Mouse (Mus musculus): Measurements from ENCODE around the gene Gm5286. TPM values are rescaled to one million over a fixed set of nuclear protein-coding genes. Genes with fewer than 3 reads are reported as not detected.

Gm5286 gene
- polyA plus RNA-seq (2015; fragmentation: Nextera tagmentation; extraction: Ambion mirVana) = not detected in 2 replicates

GRCm38 (mm10) chr3:94196414-94196813 lies at the start of gene Gm5286:
TSS of gene Gm5286 (plus strand) at chr3:94196714.

DNA sequence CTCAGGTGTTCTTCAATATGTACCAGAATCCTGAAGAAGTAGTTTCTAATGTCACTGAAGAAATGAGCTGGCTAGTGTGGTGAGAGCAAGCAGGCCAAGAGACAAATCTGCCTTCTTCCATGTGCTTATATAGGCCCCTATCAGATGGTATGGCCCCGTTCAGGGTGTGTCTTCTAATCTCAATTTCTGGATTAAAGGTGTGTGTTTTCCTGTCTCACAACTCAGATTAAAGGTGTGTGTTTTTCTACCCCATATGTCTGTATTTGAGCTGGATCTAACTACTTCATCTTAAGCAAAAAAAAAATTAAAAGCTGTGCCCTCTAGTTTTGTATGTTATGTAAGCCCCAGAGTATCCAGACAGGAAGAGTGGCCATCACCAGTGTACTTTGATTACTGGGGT lies 18.4 kb upstream of the Gm5286 start, which contains the start of gene Gm10696:
Gene Gm10696 (minus strand): TSS at position 101 of the 400 bp plus-strand sequence.

Other genes with a start within 250 kb of the Gm5286 start
- not detected in 2 replicates for gene Tdpoz5, start 235.4 kb upstream of the Gm5286 start, polyA plus RNA-seq (2015; fragmentation: Nextera tagmentation; extraction: Ambion mirVana)
- gene Gm9125, start 141.8 kb upstream of the Gm5286 start, polyA plus RNA-seq (2015; fragmentation: Nextera tagmentation; extraction: Ambion mirVana) = not detected in 2 replicates
- gene Gm10697, start 124.1 kb upstream of the Gm5286 start, polyA plus RNA-seq (2015; fragmentation: Nextera tagmentation; extraction: Ambion mirVana) = not detected in 2 replicates
- gene Gm10696, start 18.5 kb upstream of the Gm5286 start, polyA plus RNA-seq (2015; fragmentation: Nextera tagmentation; extraction: Ambion mirVana) = not detected in 2 replicates
- not detected in 2 replicates for gene Gm4778, start 67.3 kb downstream of the Gm5286 start, polyA plus RNA-seq (2015; fragmentation: Nextera tagmentation; extraction: Ambion mirVana)
- gene Them4, start 113.4 kb downstream of the Gm5286 start, polyA plus RNA-seq (2015; fragmentation: Nextera tagmentation; extraction: Ambion mirVana) = 15.5 and 24.3 TPM in 2 replicates
- gene Them5, start 145.4 kb downstream of the Gm5286 start, polyA plus RNA-seq (2015; fragmentation: Nextera tagmentation; extraction: Ambion mirVana) = not detected in 2 replicates
- 1.7 and 2.2 TPM in 2 replicates for gene C2cd4d, start 165.7 kb downstream of the Gm5286 start, polyA plus RNA-seq (2015; fragmentation: Nextera tagmentation; extraction: Ambion mirVana)
- 4.4 and 5.9 TPM in 2 replicates for gene Rorc, start 176.1 kb downstream of the Gm5286 start, polyA plus RNA-seq (2015; fragmentation: Nextera tagmentation; extraction: Ambion mirVana)
- 0.14 and 0.57 TPM in 2 replicates for gene Lingo4, start 201.8 kb downstream of the Gm5286 start, polyA plus RNA-seq (2015; fragmentation: Nextera tagmentation; extraction: Ambion mirVana)
- 11.8 and 17.9 TPM in 2 replicates for gene Tdrkh, start 216.6 kb downstream of the Gm5286 start, polyA plus RNA-seq (2015; fragmentation: Nextera tagmentation; extraction: Ambion mirVana)
- 68.0 and 70.0 TPM in 2 replicates for gene Mrpl9, start 246.6 kb downstream of the Gm5286 start, polyA plus RNA-seq (2015; fragmentation: Nextera tagmentation; extraction: Ambion mirVana)
- 0.32 and 0.33 TPM in 2 replicates for gene Oaz3, start 247.2 kb downstream of the Gm5286 start, polyA plus RNA-seq (2015; fragmentation: Nextera tagmentation; extraction: Ambion mirVana)

All from adrenal gland, postnatal 0 days (tissue).